Mouse (Mus musculus): ENCODE results near the gene Gzmm.

Gene Gzmm

DNA sequence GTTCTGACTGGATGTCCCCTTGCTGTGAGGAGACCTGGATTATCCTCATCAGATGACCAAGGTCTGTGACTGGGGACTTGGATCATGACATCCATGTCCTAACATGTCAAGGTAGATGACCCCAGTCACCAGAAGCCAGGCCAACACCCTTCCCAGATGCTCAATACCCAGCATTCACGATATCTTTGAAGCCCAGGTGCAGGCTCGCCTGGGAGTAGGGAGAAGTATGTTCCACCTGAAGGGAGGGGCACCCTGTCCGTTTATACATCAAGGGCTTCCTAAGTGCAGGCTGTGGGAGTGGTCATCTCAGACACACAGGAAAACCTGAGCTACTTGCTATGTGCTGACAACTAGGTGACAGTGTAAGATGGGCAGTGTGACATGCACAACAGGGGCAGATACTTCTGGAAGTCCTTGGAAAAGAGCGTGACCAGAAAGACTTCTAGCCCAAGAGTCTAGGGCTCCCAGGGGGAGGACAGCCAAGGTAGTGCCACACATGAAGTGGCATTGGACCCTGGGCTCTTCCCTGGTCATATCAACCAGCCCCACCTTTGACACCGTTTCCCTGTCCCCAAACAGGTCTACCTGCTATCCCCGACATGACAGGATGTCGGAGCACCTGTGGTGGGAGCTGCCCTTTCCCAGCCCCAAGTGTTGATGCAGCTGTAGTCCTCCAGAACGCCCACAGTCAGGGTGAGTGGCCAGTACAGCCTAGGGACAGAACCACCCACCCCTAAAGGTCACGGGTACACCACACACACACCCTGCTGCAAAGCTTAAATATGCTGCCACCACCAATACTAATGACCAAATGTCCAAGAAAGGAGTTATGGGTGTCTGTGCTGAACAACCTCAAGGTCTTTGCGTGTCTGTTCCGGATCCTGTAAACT is 8.0 kb upstream of the Gzmm start:
- in situ Hi-C loops (cut with MboI; ENCODE audit: low sequenced_read_pairs), result no loop called here

DNA sequence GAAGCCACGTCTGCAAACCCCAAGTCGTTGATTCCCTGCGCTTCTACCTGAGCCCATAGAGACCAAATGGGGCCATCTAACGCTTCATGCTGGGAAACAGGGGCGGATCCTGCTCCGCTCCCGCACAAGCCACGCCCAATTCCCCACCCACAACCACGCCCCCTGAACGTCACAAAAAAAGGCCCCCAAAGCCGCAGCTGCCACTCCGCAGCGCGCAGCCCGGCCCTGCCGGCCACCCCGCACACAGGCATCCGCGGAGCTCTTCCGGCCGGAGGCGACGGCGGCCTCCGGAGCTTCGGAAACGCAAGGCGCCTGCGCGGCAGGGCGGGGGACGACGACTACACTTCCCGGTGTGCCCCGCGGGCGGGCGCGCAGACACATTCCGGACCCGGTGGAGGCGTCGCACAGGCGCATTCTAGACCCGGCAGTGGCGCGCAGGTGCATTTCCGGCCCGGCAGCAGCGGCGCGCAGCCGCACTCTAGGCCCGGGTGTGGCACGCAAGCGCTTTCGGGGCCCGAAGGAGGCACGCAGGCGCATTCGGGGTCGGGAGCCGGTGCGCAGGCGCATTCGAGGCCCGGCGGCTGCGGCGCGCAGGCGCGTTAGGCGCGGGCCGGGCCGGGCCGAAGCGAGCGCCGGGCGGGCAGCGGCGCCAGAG is 7.1 kb upstream of the Gzmm start, which contains the start of gene Cdc34:
Gene Cdc34 (plus strand): TSS at position 605 of the 655 bp plus-strand sequence.
- in situ Hi-C loops (cut with MboI; ENCODE audit: low sequenced_read_pairs), result no loop called here

DNA sequence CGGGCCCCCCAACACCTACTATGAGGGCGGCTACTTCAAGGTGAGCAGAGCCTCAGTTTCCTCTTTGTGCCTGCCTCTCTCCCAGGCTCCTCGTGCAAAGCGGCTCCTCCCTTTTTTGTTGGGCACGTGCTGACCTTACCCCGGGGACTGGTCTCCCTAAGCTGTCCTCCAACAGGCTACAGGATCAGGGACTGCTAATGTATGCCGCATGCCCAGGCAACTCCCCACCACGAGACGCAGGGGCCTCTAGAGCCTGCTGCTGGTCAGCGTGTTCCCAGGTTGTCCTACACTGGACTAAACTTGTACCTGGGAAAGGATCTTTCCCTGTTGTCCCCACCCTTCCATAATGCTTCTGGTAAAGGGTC is 6.3 kb upstream of the Gzmm start:
- in situ Hi-C loops (cut with MboI; ENCODE audit: low sequenced_read_pairs), result no loop called here

DNA sequence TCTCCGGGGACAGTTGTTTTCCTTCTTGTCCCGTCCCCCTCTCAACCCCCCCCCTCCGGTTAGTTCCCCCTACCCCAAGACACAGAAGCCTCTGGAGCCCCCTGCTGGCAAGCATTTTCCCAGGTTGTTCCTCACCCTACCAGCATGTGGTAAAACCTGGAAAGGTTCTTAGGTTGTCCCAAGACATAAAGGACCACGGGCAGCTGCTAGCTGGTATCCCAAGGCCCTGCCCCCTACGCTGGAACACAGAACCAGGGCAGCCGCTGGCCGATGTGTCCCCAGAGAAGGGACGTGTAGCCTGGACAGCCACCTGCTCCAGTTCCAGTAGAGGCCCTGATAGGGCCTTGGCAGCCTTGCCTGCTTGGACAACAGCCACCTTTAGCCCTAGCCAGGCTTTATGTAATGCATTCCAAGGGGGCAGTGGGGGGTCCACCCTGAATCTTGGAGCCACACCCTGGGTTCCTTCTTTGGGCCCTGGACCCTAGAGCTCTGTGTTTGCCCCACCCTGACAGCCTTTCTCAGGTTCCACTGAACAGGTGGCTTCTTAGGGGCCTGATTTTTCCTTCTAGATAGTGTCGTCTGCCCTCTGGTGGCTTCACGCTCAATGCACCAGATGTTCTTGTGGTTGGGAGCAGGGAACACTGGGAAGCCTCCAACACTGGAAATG is 5.8 kb upstream of the Gzmm start:
- in situ Hi-C loops (cut with MboI; ENCODE audit: low sequenced_read_pairs), result no loop called here

DNA sequence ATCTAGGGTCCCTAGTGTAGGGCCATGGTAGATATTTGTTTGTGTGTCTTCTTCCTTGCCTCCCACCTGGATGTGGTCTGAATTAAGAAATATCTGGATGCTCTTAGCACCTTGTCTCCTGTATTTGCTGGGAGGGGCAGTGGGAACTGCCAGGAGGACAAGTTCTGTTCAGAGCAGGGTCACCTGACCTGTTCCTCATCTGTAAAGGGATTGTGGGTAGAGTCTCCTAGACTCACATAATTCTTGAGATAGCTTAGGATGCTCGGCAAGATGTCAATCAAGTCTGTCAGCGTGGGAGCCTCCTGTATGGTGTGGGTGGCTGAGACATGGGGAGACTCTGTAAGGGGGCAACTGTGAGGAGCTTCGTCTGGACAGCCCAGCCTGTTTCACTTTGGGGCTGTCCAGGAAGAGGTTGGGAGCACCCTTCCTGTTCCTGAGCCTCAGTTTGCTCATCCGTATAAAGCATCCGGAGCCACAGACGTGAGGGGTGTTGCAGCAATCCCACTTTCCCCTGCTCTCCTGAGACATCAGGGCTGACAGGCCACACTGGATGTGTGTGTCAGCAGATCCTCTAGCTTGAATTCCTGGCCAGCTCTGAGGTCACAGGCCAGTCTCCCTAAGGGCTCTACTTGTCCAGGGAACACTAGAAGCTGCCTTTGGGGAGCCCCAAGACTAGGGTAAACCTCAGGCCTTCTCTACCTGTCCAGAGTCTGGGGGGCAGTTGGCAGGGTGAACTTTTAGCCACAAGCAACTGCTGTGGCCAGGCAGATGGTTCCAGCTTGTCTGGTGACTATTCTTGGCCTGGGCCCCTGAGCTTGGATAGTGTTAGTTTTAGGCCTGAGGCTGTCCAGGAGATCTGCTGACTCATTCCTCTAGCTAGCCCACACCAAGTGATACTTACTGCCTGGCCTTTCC is 4.8 kb upstream of the Gzmm start:
- in situ Hi-C loops (cut with MboI; ENCODE audit: low sequenced_read_pairs), result no loop called here

DNA sequence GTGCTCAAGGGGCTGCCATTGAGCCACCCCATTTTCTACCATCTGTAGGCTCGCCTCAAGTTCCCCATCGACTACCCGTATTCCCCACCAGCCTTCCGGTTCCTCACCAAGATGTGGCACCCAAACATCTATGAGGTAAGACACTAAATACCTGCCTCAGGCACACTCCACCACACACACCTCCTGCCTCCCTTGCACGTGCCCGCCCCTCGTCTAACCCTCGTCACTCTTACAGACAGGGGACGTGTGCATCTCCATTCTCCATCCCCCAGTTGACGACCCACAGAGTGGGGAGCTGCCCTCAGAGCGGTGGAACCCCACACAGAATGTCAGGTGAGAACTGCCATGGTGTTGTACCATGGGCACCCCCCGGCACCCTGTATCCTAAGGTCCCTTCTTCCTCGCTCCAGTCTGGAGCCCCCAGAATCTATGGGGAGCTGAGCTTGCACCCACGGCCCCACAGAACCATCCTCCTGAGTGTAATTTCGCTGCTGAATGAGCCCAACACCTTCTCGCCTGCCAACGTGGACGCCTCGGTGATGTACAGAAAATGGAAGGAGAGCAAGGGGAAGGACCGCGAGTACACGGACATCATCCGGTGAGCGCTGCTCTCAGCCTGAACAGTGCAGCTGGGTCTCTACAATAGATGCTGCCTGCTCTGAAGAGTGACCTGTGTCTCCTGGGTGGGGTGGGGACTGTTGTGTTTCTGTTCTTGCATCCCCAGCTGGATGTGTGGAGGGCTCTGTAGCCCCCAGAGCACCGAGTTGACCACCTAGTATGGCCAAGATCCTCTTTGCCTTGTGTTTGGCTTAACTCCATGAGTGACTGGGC is 3.8 kb upstream of the Gzmm start:
- in situ Hi-C loops (cut with MboI; ENCODE audit: low sequenced_read_pairs), result no loop called here

DNA sequence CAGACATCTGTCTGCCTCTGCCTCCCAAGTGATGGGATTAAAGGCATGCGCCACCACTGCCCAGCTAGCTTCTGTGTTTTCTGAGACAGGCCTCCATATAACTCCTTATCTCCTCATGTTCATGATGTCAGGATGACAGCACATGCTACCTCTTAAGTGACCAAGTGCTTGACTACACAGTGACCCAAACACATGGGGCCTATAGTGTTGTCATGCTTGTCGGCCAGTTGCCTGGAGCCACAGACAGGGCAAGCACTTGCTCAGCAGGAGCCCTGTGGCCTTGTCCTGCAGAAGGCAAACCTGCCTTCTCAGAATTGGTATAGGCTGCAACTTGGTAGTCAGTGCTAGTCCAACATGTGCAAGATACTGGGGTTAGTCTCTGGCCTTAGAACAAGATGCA is 2.6 kb upstream of the Gzmm start:
- in situ Hi-C loops (cut with MboI; ENCODE audit: low sequenced_read_pairs), result no loop called here

DNA sequence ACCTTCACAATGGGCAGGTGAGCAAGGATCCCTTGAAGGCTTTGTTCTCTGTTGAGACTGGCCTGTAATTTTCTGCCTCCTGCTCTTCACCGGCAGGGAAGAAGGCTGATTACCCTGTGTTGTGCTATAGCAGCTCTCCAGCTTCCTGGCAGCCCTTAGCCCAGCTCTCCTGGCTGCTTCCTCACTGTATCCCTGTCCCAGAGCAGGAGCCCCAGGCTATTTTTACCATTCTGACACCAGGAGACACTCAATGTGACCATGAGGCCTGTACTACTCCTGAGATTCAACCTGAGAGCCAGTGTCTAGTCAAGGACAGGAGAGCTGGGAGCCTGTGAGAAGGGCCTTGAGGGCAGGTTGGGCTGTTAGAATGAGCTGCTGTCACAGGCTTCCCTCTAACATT is 2.1 kb upstream of the Gzmm start:
- in situ Hi-C loops (cut with MboI; ENCODE audit: low sequenced_read_pairs), result no loop called here

DNA sequence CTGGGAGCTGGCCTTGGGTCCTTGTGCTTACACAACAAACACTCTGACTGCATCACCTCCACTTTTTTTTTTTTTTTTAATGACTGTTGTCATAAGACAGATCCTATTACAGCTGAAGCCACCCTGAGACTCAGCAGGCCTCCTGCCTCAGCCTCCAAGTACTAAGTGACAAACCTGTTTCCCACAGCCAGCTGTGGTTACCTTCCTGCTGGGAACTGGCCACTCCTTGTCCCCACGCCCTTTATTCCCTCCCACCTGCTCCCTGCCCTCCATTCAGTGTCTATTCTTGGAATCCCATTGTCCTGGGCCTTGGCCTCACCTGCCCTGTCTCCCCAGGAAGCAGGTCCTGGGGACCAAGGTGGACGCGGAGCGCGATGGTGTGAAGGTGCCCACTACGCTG is 1.3 kb upstream of the Gzmm start:
- in situ Hi-C loops (cut with MboI; ENCODE audit: low sequenced_read_pairs), result no loop called here

DNA sequence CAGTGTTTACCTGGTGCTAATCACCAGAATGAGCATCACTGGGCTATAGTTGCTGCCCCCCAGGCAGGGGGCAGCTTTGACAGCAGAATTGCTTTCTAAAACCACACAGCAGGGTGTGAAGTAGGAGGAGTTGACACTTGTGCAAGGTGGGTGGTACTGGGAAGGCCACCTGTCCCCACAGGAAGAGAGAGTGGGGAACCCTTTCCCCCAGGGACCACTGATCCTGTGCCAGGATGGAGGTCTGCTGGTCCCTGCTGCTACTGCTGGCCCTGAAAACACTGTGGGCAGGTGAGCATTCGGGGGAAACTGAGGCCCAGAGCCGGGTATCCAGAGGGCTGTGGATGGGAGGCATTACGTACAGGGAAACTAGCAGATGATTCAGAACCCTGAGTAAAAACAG is 358 bp downstream of the Gzmm start:
- in situ Hi-C loops (cut with MboI; ENCODE audit: low sequenced_read_pairs), result no loop called here

DNA sequence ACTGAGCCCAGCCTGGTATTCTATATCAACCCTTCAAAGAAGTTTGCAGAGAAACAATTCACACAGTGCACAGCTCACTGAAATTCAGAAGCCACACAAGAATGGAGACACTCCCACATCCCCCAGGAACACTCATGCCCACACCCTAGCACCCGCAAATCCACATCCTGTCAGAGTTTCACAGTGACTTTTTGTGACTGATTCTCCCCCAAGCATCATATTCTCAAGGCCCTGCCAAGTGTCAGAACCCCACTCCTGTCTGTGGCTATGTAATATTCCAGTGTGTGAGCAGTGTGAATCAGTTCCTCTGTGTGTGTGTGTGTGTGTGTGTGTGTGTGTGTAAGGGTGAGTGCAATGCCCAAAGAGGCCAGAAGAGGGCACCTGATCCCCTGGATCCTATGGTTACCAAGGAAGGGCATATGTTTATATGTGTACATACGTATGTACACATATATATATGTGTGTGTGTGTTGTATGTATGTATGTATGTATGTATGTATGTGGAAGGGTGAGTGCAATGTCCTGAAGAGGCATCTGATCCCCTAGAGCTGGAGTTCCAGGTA is 3.2 kb downstream of the Gzmm start:
- in situ Hi-C loops (cut with MboI; ENCODE audit: low sequenced_read_pairs), result no loop called here

DNA sequence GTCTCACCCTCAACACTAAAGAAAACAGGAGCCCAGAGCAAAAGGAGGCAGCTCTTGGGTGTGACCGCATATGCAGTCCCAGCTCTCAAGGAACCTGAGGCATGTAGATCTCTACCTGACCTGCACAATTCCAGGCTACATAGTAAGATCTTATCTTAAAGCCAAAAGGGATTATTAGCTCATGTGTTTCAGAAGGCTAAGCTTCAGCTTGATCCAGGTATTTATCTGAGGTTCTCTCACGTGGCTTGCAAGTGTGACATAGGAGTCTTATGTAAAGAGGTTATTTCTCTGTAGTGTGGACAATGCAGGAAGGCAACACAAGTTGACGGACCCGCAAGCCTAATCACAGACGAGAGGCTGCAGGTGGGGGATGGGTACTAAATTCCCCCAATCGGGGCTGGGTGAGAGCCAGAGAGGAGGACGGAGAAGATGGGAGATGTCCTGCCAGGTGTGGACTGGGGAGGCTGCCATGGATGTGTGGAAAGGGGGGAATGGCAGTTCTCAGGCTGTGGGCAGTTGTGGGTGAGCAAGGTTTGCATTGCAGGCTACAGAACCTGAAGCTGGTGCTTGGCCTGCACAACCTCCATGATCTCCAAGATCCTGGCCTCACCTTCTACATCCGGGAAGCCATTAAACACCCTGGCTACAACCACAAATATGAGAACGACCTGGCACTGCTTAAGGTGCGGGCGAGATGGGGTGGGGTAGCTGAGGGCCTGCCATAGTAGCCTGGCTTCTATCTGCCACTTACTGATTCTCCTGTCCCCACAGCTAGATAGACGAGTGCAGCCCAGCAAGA is 5.0 kb downstream of the Gzmm start:
- in situ Hi-C loops (cut with MboI; ENCODE audit: low sequenced_read_pairs), result no loop called here

DNA sequence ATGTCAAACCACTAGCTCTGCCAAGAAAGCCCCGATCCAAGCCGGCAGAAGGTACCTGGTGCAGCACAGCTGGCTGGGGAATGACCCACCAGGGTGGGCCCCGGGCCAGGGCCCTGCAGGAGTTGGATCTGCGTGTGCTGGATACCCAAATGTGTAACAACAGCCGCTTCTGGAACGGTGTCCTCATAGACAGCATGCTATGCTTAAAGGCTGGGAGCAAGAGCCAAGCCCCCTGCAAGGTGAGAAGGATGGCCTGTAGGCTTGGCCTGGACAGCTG is 5.5 kb downstream of the Gzmm start:
- in situ Hi-C loops (cut with MboI; ENCODE audit: low sequenced_read_pairs), result no loop called here

DNA sequence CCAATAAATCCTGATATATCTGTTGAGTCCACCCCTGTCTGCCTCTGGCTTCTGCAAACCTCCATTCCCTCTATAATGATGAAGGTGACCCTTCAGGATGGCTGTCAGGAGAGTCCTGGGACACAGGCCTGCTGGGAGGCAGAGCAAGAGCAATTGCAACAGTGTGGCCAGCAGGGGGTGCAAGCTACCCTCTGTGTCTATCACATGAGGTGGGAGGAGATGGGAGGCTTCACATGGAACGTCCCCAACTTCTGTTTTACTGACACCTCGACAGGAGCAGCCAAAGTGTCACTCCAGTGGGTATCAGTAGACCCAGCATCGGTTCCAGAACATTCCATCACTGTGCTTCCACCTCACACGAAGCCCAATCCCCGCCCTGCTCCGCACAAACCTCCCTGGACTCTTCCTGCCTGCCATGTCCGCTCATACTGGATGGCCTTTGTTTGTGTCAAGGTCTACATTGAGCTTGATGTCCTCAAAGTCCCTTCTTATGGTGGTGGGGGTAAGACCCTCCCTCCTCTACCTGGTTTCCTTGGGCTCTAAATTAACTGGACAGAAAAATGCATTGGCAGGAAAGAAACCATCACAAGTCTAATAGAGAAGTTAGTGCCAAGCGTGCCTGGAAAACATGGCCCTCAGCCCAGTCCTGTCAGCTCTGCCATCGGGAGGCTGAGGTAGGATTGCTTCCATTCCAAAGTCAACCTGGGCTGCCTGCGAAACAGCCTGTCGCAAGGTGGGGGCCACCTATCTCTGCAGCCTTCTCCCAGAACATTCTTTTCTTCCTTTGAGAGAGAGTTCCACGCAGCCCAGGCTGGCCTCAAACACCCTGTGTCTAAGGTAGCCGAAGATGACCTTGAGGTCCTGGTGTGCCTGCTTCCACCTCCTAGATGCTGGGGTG is 6.7 kb downstream of the Gzmm start:
- in situ Hi-C loops (cut with MboI; ENCODE audit: low sequenced_read_pairs), result no loop called here

DNA sequence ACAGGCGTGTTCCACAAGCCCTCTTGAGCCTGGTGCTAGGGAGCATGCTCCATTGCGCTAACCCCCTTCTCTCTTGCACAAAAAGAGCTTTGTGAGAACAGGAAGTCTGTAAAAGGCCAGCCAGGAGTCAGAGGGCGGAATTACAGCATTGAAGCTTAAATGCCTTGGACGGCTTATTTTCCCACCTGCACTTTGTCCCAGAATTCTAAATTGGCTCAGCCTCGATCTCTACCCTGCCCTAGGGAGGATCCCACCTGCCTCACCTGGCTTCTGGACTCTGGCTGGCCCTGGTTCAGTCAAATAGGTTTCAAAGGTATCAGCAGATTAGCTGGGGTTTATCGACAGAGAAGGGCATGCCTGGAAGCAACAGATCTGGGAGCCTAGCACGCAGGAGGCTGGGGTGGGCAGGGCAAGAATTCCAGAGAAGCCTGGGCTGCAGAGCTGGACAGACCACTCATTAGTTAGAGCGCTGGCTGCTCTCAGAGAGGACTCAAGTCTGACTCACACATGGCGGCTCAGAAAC is 7.4 kb downstream of the Gzmm start:
- in situ Hi-C loops (cut with MboI; ENCODE audit: low sequenced_read_pairs), result no loop called here

DNA sequence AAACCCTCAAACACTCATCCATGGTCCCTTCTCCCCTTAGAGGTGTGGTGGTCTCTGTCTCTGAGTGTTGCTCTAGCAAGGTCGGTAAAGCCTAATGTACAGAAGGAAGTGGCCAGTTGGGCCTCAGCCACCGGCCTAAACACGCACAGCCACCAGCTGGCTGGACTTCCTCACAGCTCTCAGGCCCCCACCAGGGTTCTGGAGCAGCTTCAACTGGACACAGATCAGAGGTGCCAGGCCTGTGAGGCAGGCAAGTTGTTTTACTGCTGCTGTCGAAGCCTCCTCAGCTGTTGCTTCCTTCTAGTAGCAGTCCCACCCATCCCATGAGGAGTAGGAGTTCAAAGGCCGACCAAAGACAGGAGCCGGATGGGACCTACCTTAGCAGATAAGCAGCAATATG is 9.1 kb downstream of the Gzmm start:
- in situ Hi-C loops (cut with MboI; ENCODE audit: low sequenced_read_pairs), result no loop called here

DNA sequence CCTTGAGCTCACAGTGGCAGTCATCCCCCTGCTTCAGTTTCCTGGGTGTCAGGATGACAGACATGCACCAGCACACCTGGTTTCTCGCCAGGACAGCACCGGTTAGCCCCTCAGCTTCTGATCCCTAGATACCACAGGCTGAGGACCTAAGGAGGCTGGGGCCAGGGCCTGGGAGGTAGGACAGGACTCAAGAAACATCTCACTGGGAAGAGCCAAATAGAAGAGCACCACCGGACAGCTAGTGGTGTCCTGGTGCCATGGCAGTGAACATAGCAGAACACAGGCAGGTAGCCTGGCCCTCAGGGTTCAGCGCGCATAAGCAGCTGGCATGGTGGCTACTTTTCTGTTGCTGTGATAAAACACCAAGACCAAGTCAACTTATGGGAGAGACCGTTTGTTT is 9.6 kb downstream of the Gzmm start:
- in situ Hi-C loops (cut with MboI; ENCODE audit: low sequenced_read_pairs), result no loop called here

DNA sequence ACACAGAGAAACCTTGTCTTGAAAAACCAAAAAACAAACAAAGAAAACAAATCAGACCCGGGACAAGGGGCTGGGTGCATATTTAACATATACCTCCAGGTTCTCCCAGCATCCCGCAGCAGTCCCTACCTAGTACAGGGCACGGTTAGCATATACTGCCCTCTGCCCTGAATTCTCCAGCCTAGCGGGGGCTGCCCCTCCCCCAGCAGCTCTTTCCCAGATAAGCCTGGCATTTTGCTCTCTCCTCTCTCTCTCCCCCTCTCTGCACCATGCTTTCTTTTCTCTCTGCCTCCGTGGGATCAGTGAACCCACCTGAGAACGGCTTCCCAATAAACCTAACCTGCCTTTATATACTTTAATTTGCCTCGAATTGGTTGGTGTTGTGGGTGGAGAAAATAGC is 11.9 kb downstream of the Gzmm start:
- in situ Hi-C loops (cut with MboI; ENCODE audit: low sequenced_read_pairs), result no loop called here
